Mouse (Mus musculus): Measurements from ENCODE around the gene Zfp661.

GRCm38 (mm10) chr2:127541185-127541584, 45.7 kb downstream of the Zfp661 start, which contains the start of gene Prom2:
- TF ChIP-seq POLR2A (IDR thresholded peaks at IDR 0.05; ENCODE audit: low read depth, low read length) (no peak), CTCF (conservative IDR thresholded peaks at IDR 0.05; ENCODE audit: insufficient read depth, insufficient read length, low read depth, low read length) (no peak)

Measured in kidney, adult 2 months (tissue).